Mouse (Mus musculus): ENCODE results near the gene Ctcf. TPM values are rescaled to one million over a fixed set of nuclear protein-coding genes. Genes with fewer than 3 reads are reported as not detected.

The Ctcf gene
- polyA plus RNA-seq, 1 experiment = 30.2 TPM

DNA sequence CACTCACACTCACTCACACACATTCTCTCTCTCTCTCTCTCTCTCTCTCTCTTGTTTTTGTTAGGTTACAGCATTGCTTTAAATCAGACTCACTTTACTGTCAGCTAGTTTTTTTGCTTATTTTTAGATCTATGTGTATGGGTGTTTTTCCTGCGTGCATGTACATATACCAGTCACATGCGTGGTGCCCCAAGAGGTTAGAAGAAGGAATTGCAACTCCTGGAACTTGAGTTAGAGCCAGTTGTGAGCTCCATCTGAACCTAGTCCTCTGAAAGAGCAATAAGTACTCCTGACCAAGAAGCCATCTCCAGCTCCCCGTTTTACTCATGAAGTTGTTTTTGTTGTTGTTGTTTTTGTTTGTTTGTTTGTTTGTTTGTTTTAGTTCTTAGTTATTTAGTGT lies 24.8 kb downstream of the Ctcf start:
- H3K27me3 ChIP-seq (ENCODE audit: control insufficient read depth, insufficient read depth, insufficient read length) = no peaks in the 10 kb centered on the region
- H3K79me3 ChIP-seq (ENCODE audit: low read depth) = peaks cover 59% of the 10 kb centered on the region
- H3K4me3 ChIP-seq (ENCODE audit: insufficient read depth, poor library complexity, severe bottlenecking) = no peak overlapping the region
- TF ChIP-seq USF1 (IDR thresholded peaks at IDR 0.05; ENCODE audit: low read depth) = no peak
- no peak for TF ChIP-seq MYOD1 (IDR thresholded peaks at IDR 0.05; ENCODE audit: control insufficient read depth, insufficient read length, low read depth)
- no peak for TF ChIP-seq CEBPB (IDR thresholded peaks at IDR 0.05; ENCODE audit: low read depth)
- TF ChIP-seq MYOG (IDR thresholded peaks at IDR 0.05; ENCODE audit: control insufficient read depth, extremely low read depth, insufficient read length) = no peak
- TF ChIP-seq FOSL1 (IDR thresholded peaks at IDR 0.05; ENCODE audit: insufficient read depth, low read length, poor library complexity, severe bottlenecking) = no peak
- no peak for TF ChIP-seq MAX (IDR thresholded peaks at IDR 0.05)
- no peak for TF ChIP-seq CTCF (IDR thresholded peaks at IDR 0.05; ENCODE audit: control insufficient read depth, insufficient read depth, insufficient read length)
- H3K79me2 ChIP-seq (ENCODE audit: control insufficient read depth, insufficient read depth) = peaks cover 82% of the 10 kb centered on the region
- H3ac ChIP-seq (ENCODE audit: control insufficient read depth, insufficient read length, low read depth) = no peak overlapping the region
- peaks cover 33% of the 10 kb centered on the region for H3K36me3 ChIP-seq (ENCODE audit: control insufficient read depth, insufficient read depth)

DNA sequence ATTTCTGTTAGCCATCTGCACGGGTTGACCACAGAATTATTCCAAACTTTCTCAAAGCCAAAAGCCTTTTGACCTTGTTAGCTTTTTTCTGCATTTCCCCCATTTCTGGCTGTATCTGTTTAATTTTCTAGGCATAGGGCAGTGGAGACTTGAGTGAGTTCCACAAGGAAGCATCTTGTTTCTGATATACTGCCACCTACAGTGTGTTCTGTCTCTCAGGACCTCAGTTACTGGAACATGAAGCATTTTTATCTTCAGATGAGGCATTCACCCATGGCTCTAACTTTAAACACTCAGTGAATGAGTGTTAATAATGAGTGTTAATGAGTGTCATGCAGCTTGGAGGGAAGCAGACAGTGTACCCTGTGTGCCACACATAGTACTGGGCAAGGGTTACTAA lies 41.5 kb downstream of the Ctcf start:
- Histone ChIP-seq H3K79me3 (ENCODE audit: low read depth) (no peaks in the 10 kb centered on the region), H3K79me2 (ENCODE audit: control insufficient read depth, insufficient read depth) (no peaks in the 10 kb centered on the region), H3K36me3 (ENCODE audit: control insufficient read depth, insufficient read depth) (peaks cover 89% of the 10 kb centered on the region), H3K27me3 (ENCODE audit: control insufficient read depth, insufficient read depth, insufficient read length) (no peaks in the 10 kb centered on the region), H3K4me3 (ENCODE audit: insufficient read depth, poor library complexity, severe bottlenecking) (no peak overlapping the region), H3ac (ENCODE audit: control insufficient read depth, insufficient read length, low read depth) (no peak overlapping the region)
- no peak for TF ChIP-seq CEBPB (IDR thresholded peaks at IDR 0.05; ENCODE audit: low read depth)
- TF ChIP-seq CTCF (IDR thresholded peaks at IDR 0.05; ENCODE audit: control insufficient read depth, insufficient read depth, insufficient read length) = no peak
- TF ChIP-seq MYOD1 (IDR thresholded peaks at IDR 0.05; ENCODE audit: control insufficient read depth, insufficient read length, low read depth) = no peak
- no peak for TF ChIP-seq FOSL1 (IDR thresholded peaks at IDR 0.05; ENCODE audit: insufficient read depth, low read length, poor library complexity, severe bottlenecking)

DNA sequence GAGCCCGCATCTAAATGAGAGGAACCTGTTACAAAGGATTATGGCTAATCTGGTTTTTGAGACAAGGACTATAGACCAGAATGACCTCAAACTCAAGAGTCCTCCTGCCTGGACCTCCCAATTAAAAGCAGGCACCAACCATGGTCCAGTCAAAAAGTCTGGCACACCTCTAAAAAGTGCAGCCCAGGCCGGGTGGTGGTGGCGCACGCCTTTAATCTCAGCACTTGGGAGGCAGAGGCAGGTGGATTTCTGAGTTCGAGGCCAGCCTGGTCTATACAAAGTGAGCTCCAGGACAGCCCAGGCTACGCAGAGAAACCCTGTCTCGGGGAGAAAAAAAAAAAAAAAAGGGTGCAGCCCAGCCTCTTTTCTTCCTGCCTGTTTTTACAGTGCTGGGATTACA lies 49.0 kb downstream of the Ctcf start:
- Histone ChIP-seq H3K79me2 (ENCODE audit: control insufficient read depth, insufficient read depth) (no peaks in the 10 kb centered on the region), H3K4me3 (ENCODE audit: insufficient read depth, poor library complexity, severe bottlenecking) (no peak overlapping the region), H3K79me3 (ENCODE audit: low read depth) (no peaks in the 10 kb centered on the region), H3ac (ENCODE audit: control insufficient read depth, insufficient read length, low read depth) (no peak overlapping the region), H3K27me3 (ENCODE audit: control insufficient read depth, insufficient read depth, insufficient read length) (no peaks in the 10 kb centered on the region), H3K36me3 (ENCODE audit: control insufficient read depth, insufficient read depth) (peaks cover 42% of the 10 kb centered on the region)
- TF ChIP-seq USF1 (IDR thresholded peaks at IDR 0.05; ENCODE audit: low read depth) (no peak), MYOD1 (IDR thresholded peaks at IDR 0.05; ENCODE audit: control insufficient read depth, insufficient read length, low read depth) (no peak), CTCF (IDR thresholded peaks at IDR 0.05; ENCODE audit: control insufficient read depth, insufficient read depth, insufficient read length) (no peak), MYOG (IDR thresholded peaks at IDR 0.05; ENCODE audit: control insufficient read depth, extremely low read depth, insufficient read length) (no peak), MAX (IDR thresholded peaks at IDR 0.05) (no peak), CEBPB (IDR thresholded peaks at IDR 0.05; ENCODE audit: low read depth) (no peak), FOSL1 (IDR thresholded peaks at IDR 0.05; ENCODE audit: insufficient read depth, low read length, poor library complexity, severe bottlenecking) (no peak)

DNA sequence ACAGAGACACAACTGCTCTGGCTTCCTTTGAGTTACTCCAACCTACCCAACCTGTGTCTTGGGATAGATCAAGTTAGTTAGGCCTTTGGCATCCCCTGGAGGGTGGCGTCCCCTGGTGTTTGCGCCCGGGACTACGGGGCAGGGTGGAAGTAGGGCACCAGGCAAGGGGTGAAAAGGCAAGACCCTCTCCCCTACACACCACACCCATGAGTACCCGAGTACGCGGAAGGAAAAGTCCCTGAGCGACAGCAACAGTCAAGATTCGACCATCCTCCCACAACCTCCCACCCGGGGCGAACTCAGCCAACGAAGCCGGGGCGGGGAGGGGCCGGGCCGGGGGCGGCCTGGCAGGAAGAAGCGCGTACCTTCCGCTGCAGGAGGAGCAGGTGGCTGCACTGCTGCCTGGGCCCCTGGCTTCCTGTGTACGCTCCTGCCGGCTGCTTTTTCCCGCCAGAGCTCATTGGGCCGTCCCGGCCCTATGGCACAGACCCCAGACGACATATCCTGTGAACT lies 49.5 kb downstream of the Ctcf start, which contains the start of gene Carmil2:
Gene Carmil2, plus strand, starts transcription at position 479 of the 513 bp plus-strand sequence.
- Histone ChIP-seq H3K79me3 (ENCODE audit: low read depth) (no peaks in the 10 kb centered on the region), H3K27me3 (ENCODE audit: control insufficient read depth, insufficient read depth, insufficient read length) (no peaks in the 10 kb centered on the region), H3K4me3 (ENCODE audit: insufficient read depth, poor library complexity, severe bottlenecking) (no peak within 1 kb of the TSS), H3ac (ENCODE audit: control insufficient read depth, insufficient read length, low read depth) (no peak within 1 kb of the TSS), H3K36me3 (ENCODE audit: control insufficient read depth, insufficient read depth) (peaks cover 37% of the 10 kb centered on the region), H3K79me2 (ENCODE audit: control insufficient read depth, insufficient read depth) (no peaks in the 10 kb centered on the region)
- no peak for TF ChIP-seq CEBPB (IDR thresholded peaks at IDR 0.05; ENCODE audit: low read depth)
- no peak for TF ChIP-seq MAX (IDR thresholded peaks at IDR 0.05)
- TF ChIP-seq CTCF (IDR thresholded peaks at IDR 0.05; ENCODE audit: control insufficient read depth, insufficient read depth, insufficient read length) = peak; percentile 72
- TF ChIP-seq USF1 (IDR thresholded peaks at IDR 0.05; ENCODE audit: low read depth) = no peak
- no peak for TF ChIP-seq FOSL1 (IDR thresholded peaks at IDR 0.05; ENCODE audit: insufficient read depth, low read length, poor library complexity, severe bottlenecking)
- TF ChIP-seq MYOD1 (IDR thresholded peaks at IDR 0.05; ENCODE audit: control insufficient read depth, insufficient read length, low read depth) = no peak
- TF ChIP-seq MYOG (IDR thresholded peaks at IDR 0.05; ENCODE audit: control insufficient read depth, extremely low read depth, insufficient read length) = no peak

DNA sequence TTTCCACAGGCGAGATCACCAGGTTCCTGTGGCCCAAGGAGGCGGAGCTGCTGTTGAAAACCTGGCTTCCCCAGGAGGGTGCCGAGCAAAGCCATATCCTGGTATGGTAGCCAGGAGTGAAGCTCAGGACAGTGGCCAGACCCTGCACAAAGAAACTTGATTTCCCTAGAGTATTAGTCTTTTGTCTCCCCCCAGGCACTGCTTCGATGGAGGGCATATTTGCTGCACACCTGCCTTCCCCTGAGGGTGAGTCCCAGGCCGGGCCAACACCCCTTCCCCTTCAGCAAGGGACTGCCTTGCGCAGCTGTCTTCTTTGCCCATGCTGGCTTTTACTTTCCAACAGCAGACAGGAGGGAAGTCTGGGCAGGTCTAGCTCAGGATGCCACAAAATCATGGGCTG lies 50.2 kb downstream of the Ctcf start:
- Histone ChIP-seq H3K36me3 (ENCODE audit: control insufficient read depth, insufficient read depth) (peaks cover 30% of the 10 kb centered on the region), H3K79me2 (ENCODE audit: control insufficient read depth, insufficient read depth) (no peaks in the 10 kb centered on the region), H3ac (ENCODE audit: control insufficient read depth, insufficient read length, low read depth) (no peak overlapping the region), H3K4me3 (ENCODE audit: insufficient read depth, poor library complexity, severe bottlenecking) (no peak overlapping the region), H3K27me3 (ENCODE audit: control insufficient read depth, insufficient read depth, insufficient read length) (no peaks in the 10 kb centered on the region), H3K79me3 (ENCODE audit: low read depth) (no peaks in the 10 kb centered on the region)
- TF ChIP-seq MAX (IDR thresholded peaks at IDR 0.05) (no peak), MYOG (IDR thresholded peaks at IDR 0.05; ENCODE audit: control insufficient read depth, extremely low read depth, insufficient read length) (no peak), USF1 (IDR thresholded peaks at IDR 0.05; ENCODE audit: low read depth) (no peak), CTCF (IDR thresholded peaks at IDR 0.05; ENCODE audit: control insufficient read depth, insufficient read depth, insufficient read length) (no peak), MYOD1 (IDR thresholded peaks at IDR 0.05; ENCODE audit: control insufficient read depth, insufficient read length, low read depth) (no peak), FOSL1 (IDR thresholded peaks at IDR 0.05; ENCODE audit: insufficient read depth, low read length, poor library complexity, severe bottlenecking) (no peak), CEBPB (IDR thresholded peaks at IDR 0.05; ENCODE audit: low read depth) (no peak)

DNA sequence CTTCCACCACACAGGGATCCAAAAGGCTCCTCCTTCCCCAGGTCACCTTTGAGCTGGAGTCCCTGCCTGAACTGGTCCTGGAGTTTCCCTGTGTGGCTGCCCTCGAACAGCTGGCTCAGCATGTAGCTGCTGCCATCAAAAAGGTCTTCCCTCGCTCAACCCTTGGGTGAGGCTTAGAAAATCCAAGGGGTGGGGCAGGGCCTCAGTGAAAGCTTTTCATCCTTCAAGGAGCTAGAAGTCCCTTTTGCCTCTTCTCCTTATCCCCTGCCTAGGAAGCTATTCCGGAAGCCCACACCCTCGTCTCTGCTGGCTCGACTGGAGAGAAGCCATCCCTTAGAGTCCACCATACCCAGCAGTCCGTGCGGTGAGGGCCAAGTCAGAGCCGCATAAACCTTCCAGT lies 51.1 kb downstream of the Ctcf start:
- Histone ChIP-seq H3K4me3 (ENCODE audit: insufficient read depth, poor library complexity, severe bottlenecking) (no peak overlapping the region), H3K79me3 (ENCODE audit: low read depth) (no peaks in the 10 kb centered on the region), H3ac (ENCODE audit: control insufficient read depth, insufficient read length, low read depth) (no peak overlapping the region), H3K36me3 (ENCODE audit: control insufficient read depth, insufficient read depth) (peaks cover 21% of the 10 kb centered on the region), H3K79me2 (ENCODE audit: control insufficient read depth, insufficient read depth) (no peaks in the 10 kb centered on the region), H3K27me3 (ENCODE audit: control insufficient read depth, insufficient read depth, insufficient read length) (no peaks in the 10 kb centered on the region)
- TF ChIP-seq MAX (IDR thresholded peaks at IDR 0.05) = no peak
- no peak for TF ChIP-seq MYOG (IDR thresholded peaks at IDR 0.05; ENCODE audit: control insufficient read depth, extremely low read depth, insufficient read length)
- TF ChIP-seq CTCF (IDR thresholded peaks at IDR 0.05; ENCODE audit: control insufficient read depth, insufficient read depth, insufficient read length) = no peak
- TF ChIP-seq FOSL1 (IDR thresholded peaks at IDR 0.05; ENCODE audit: insufficient read depth, low read length, poor library complexity, severe bottlenecking) = no peak
- no peak for TF ChIP-seq USF1 (IDR thresholded peaks at IDR 0.05; ENCODE audit: low read depth)
- no peak for TF ChIP-seq CEBPB (IDR thresholded peaks at IDR 0.05; ENCODE audit: low read depth)
- no peak for TF ChIP-seq MYOD1 (IDR thresholded peaks at IDR 0.05; ENCODE audit: control insufficient read depth, insufficient read length, low read depth)
